Mouse (Mus musculus): ENCODE measurements around the gene Ipcef1.

- TF ChIP-seq USF1 (IDR thresholded peaks at IDR 0.05; ENCODE audit: low read depth, low read length) (no peak), CTCF (conservative IDR thresholded peaks at IDR 0.05 in 1 of 2, IDR thresholded peaks at IDR 0.05 in 1 of 2; ENCODE audit: low read depth in 2 of 2, low read length in 2 of 2) (no peak), MYC (IDR thresholded peaks at IDR 0.05; ENCODE audit: low read depth, low read length) (no peak), E2F4 (IDR thresholded peaks at IDR 0.05; ENCODE audit: insufficient replicate concordance, low read depth, low read length) (no peak), RAD21 (IDR thresholded peaks at IDR 0.05; ENCODE audit: low read depth, low read length) (no peak), ELF1 (IDR thresholded peaks at IDR 0.05; ENCODE audit: low read depth, low read length) (no peak), ETS1 (conservative IDR thresholded peaks at IDR 0.05; ENCODE audit: low read depth, low read length) (no peak), SMC3 (IDR thresholded peaks at IDR 0.05; ENCODE audit: low read depth, low read length) (no peak)
These were observed 161.8 kb downstream of the Ipcef1 start for GRCm38 (mm10) chr10:6890348-6891009.

Measured in CH12.LX (cell line).